Mouse (Mus musculus): Measurements from ENCODE around the gene Qk. TPM values are rescaled to one million over a fixed set of nuclear protein-coding genes. Genes with fewer than 3 reads are reported as not detected.

Gene Qk
- polyA plus RNA-seq, 1 experiment from 2014 or later = 71.8 TPM

DNA sequence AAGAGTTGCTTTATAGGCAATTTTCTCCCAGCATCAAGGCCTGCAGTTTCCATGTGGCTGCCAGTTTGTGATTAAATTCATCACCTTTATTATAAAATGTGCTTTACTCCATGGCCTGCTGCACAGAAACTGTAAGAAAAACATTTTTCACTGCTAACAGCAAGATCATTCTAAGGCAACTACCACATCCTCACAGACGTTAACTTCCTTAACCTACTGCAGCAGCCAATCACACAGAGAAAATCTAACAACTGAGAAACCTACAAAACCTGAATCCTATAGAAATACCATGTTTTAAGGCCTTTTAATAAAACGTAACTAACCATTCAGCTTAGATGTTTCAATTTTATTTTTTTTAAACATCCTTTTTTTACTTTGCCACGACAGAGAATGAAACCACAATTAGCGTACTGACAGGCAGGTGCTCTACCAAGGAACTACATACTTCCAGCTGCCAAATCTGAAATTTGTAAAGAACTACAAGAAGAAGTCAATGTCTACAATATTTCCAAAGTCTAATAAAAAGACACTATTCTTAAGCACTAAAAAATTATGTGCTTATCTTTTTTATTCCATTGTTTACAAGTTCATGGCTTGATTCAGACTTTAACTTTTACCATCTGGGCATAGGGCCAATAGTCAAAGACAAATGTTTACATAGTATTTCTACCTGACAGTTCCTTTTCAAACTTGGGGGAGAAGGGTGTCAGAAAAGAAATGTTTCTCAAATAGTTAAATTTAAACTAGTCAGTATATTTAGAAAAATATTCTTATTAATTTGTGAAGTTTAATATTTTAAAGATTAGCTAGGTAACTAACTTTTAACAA, 18.5 kb downstream of the Qk start:
- Histone ChIP-seq H3K9ac (ENCODE audit: low read length) (peak overlapping the region; percentile 22; the same call in 1 of the 2 replicates), H3K27ac (replicated peaks in 1 of 2; ENCODE audit: control insufficient read depth in 1 of 2, insufficient read depth in 1 of 2, low read depth in 2 of 2, low read length in 2 of 2) (no peak overlapping the region), H3K27me3 (ENCODE audit: control insufficient read depth, insufficient read depth, low read length) (no peaks in the 10 kb centered on the region), H3K36me3 (ENCODE audit: control insufficient read depth, insufficient read depth, low read length) (0 out of 2 replicates have a peak, but pooled peaks cover 3% of the 10 kb centered on the region), H3K4me1 (ENCODE audit: control insufficient read depth in 2 of 2, insufficient read depth in 2 of 2, low read length in 2 of 2) (peaks cover 2 to 29% of the 10 kb centered on the region in 2 experiments; a peak in 3 of 4 replicates), H3K4me3 (ENCODE audit: control insufficient read depth in 1 of 2, insufficient read depth in 1 of 2, low read depth in 1 of 2, low read length in 2 of 2) (no peak overlapping the region), H3K9me3 (ENCODE audit: control insufficient read depth, low read length) (no peaks in the 10 kb centered on the region), H3K4me2 (ENCODE audit: low read length) (peak overlapping the region; percentile 48)
- 36% methylated on average over 4 of the region's 4 CpGs for WGBS
- ATAC-seq (ENCODE audit: insufficient number of reproducible peaks, insufficient read depth, low FRiP score, low read depth) = no peak

DNA sequence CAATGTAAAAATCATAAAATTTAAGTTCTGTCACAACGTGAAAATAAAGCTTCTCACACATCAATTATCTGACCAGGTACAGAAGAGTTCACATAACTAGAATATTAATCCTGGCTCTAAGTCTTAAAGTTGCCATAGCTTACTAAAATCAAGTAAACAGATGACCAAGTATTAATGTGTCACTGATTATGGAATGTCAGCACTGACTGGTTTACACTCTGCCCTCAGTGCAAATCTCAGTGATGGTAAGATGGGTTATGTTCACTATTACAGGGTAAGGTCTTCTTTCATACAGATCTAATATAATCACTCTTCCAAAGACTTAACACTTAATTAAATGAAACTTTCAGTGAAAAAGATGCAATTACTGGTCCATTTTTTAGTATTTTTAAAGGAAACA, 20.3 kb downstream of the Qk start:
- peak overlapping the region; percentile 7; the same call in 1 of the 2 replicates for H3K4me2 ChIP-seq (ENCODE audit: low read length)
- H3K4me3 ChIP-seq (ENCODE audit: control insufficient read depth in 1 of 2, insufficient read depth in 1 of 2, low read depth in 1 of 2, low read length in 2 of 2) = no peak overlapping the region
- H3K9me3 ChIP-seq (ENCODE audit: control insufficient read depth, low read length) = no peaks in the 10 kb centered on the region
- H3K4me1 ChIP-seq (ENCODE audit: control insufficient read depth in 2 of 2, insufficient read depth in 2 of 2, low read length in 2 of 2) = peaks cover 2 to 29% of the 10 kb centered on the region in 2 experiments; a peak in 3 of 4 replicates
- no peak for ATAC-seq (ENCODE audit: insufficient number of reproducible peaks, insufficient read depth, low FRiP score, low read depth)
- 0 out of 2 replicates have a peak, but pooled peaks cover 3% of the 10 kb centered on the region for H3K36me3 ChIP-seq (ENCODE audit: control insufficient read depth, insufficient read depth, low read length)
- no peak overlapping the region for H3K27ac ChIP-seq (replicated peaks in 1 of 2; ENCODE audit: control insufficient read depth in 1 of 2, insufficient read depth in 1 of 2, low read depth in 2 of 2, low read length in 2 of 2)
- 44% methylated on average over 1 of the region's 1 CpGs for WGBS
- H3K27me3 ChIP-seq (ENCODE audit: control insufficient read depth, insufficient read depth, low read length) = no peaks in the 10 kb centered on the region
- H3K9ac ChIP-seq (ENCODE audit: low read length) = 0 out of 2 replicates have a peak overlapping the region, but pooled peaks have one; percentile 30

DNA sequence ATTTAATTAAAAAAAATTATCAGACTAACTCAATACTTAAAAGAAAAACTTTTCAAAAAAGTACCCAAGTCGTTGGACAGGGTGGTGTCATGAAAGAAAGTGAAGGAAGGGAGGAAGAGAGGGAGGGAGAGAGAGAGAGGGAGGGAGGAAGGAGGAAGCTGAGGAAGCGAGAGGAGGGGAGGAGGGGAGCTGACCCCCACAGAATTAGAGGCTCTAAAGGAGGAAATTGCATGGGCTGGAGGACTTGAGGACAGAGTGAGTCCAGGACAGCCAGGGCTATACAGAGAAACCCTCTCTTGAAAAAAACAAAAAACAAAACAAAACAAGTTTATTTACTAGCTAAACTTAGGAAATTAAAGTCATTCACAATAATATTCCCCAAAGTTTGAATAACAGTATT, 27.1 kb downstream of the Qk start:
- no peak overlapping the region for H3K4me2 ChIP-seq (ENCODE audit: low read length)
- no peaks in the 10 kb centered on the region for H3K36me3 ChIP-seq (ENCODE audit: control insufficient read depth, insufficient read depth, low read length)
- ATAC-seq (ENCODE audit: insufficient number of reproducible peaks, insufficient read depth, low FRiP score, low read depth) = no peak
- no peak overlapping the region for H3K27ac ChIP-seq (replicated peaks in 1 of 2; ENCODE audit: control insufficient read depth in 1 of 2, insufficient read depth in 1 of 2, low read depth in 2 of 2, low read length in 2 of 2)
- H3K4me3 ChIP-seq (ENCODE audit: control insufficient read depth in 1 of 2, insufficient read depth in 1 of 2, low read depth in 1 of 2, low read length in 2 of 2) = no peak overlapping the region
- no peaks in the 10 kb centered on the region for H3K9me3 ChIP-seq (ENCODE audit: control insufficient read depth, low read length)
- 36% methylated on average over 2 of the region's 2 CpGs for WGBS
- peaks cover 2 to 36% of the 10 kb centered on the region in 2 experiments; a peak in 2 of 4 replicates for H3K4me1 ChIP-seq (ENCODE audit: control insufficient read depth in 2 of 2, insufficient read depth in 2 of 2, low read length in 2 of 2)
- H3K27me3 ChIP-seq (ENCODE audit: control insufficient read depth, insufficient read depth, low read length) = no peaks in the 10 kb centered on the region
- no peak overlapping the region for H3K9ac ChIP-seq (ENCODE audit: low read length)

DNA sequence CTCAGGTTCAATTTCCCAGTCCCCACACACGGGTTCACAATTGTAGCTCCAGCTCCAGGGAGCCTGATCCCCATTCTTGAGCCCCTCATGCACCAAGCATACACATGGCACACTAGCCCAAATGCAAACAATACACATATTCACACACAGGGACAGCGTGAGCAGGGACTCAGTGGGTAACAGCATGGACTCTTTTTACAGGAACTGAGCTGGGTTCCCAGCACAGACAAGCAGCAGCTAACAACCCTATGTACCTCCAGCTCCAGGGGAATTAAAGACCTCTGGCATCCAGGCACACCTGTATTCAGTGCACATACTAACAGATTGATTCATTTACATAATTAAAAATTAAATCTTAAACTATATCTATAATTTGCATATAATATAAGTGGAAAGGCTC, 34.9 kb downstream of the Qk start:
- Histone ChIP-seq H3K4me2 (ENCODE audit: low read length) (peak overlapping the region; percentile 16; the same call in 1 of the 2 replicates), H3K4me3 (ENCODE audit: control insufficient read depth in 1 of 2, insufficient read depth in 1 of 2, low read depth in 1 of 2, low read length in 2 of 2) (no peak overlapping the region), H3K4me1 (ENCODE audit: control insufficient read depth in 2 of 2, insufficient read depth in 2 of 2, low read length in 2 of 2) (peaks cover 3 to 30% of the 10 kb centered on the region in 2 experiments; a peak in 2 of 4 replicates), H3K9me3 (ENCODE audit: control insufficient read depth, low read length) (no peaks in the 10 kb centered on the region), H3K27ac (replicated peaks in 1 of 2; ENCODE audit: control insufficient read depth in 1 of 2, insufficient read depth in 1 of 2, low read depth in 2 of 2, low read length in 2 of 2) (no peak overlapping the region), H3K9ac (ENCODE audit: low read length) (peak overlapping the region; percentile 13; the same call in 1 of the 2 replicates), H3K36me3 (ENCODE audit: control insufficient read depth, insufficient read depth, low read length) (peaks cover 26% of the 10 kb centered on the region), H3K27me3 (ENCODE audit: control insufficient read depth, insufficient read depth, low read length) (no peaks in the 10 kb centered on the region)
- WGBS = 53% methylated on average over 2 of the region's 2 CpGs
- ATAC-seq (ENCODE audit: insufficient number of reproducible peaks, insufficient read depth, low FRiP score, low read depth) = no peak

DNA sequence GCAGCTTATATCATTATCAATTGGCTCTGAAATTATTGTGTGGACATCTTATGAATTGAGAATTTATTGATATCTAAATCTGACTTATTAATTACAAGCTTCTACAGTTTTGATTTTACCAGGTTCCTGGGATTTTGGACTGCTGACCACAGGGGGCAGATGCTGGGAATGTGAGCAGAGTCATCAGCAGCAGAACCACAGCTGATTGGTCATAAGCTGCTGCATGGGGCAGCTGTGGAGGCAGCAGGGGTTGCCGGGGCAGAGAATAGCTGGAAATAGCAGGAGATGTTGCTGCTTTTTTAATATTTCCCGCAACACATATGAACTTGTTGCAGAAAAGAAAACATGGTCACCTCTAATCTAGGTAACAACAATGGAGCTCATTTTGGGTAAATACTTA, 40.1 kb downstream of the Qk start:
- Histone ChIP-seq H3K27me3 (ENCODE audit: control insufficient read depth, insufficient read depth, low read length) (no peaks in the 10 kb centered on the region), H3K9me3 (ENCODE audit: control insufficient read depth, low read length) (no peaks in the 10 kb centered on the region), H3K27ac (replicated peaks in 1 of 2; ENCODE audit: control insufficient read depth in 1 of 2, insufficient read depth in 1 of 2, low read depth in 2 of 2, low read length in 2 of 2) (no peak overlapping the region), H3K4me1 (ENCODE audit: control insufficient read depth in 2 of 2, insufficient read depth in 2 of 2, low read length in 2 of 2) (peaks cover 0 to 14% of the 10 kb centered on the region in 2 experiments; a peak in 2 of 4 replicates), H3K9ac (ENCODE audit: low read length) (no peak overlapping the region), H3K36me3 (ENCODE audit: control insufficient read depth, insufficient read depth, low read length) (peaks cover 51% of the 10 kb centered on the region), H3K4me2 (ENCODE audit: low read length) (no peak overlapping the region), H3K4me3 (ENCODE audit: control insufficient read depth in 1 of 2, insufficient read depth in 1 of 2, low read depth in 1 of 2, low read length in 2 of 2) (no peak overlapping the region)
- ATAC-seq (ENCODE audit: insufficient number of reproducible peaks, insufficient read depth, low FRiP score, low read depth) = no peak
- 56% methylated on average over 2 of the region's 2 CpGs for WGBS

DNA sequence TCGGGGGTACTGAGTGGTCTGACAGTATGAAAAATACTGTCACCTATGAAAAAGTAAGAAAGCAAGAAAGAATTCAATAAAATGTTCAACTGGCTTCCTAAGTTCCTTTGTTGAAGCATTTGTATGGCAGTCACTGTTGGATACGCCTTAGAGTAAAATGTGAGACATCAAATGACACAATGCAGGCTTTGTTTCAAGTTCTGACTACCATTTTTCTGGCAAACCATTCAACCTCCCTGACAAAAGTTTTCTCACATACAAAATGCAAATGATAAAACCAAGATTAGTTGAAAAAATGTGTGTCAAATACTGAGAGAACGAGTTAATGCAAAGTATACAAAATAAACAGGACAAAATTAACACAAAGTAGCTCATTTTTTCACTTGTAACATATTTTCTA, 50.1 kb downstream of the Qk start:
- no peak overlapping the region for H3K4me3 ChIP-seq (ENCODE audit: control insufficient read depth in 1 of 2, insufficient read depth in 1 of 2, low read depth in 1 of 2, low read length in 2 of 2)
- ATAC-seq (ENCODE audit: insufficient number of reproducible peaks, insufficient read depth, low FRiP score, low read depth) = no peak
- H3K27ac ChIP-seq (replicated peaks in 1 of 2; ENCODE audit: control insufficient read depth in 1 of 2, insufficient read depth in 1 of 2, low read depth in 2 of 2, low read length in 2 of 2) = no peak overlapping the region
- H3K36me3 ChIP-seq (ENCODE audit: control insufficient read depth, insufficient read depth, low read length) = peaks cover 30% of the 10 kb centered on the region
- no peaks in the 10 kb centered on the region for H3K9me3 ChIP-seq (ENCODE audit: control insufficient read depth, low read length)
- no peak overlapping the region for H3K4me2 ChIP-seq (ENCODE audit: low read length)
- peaks cover 0 to 19% of the 10 kb centered on the region in 2 experiments; a peak in 3 of 4 replicates for H3K4me1 ChIP-seq (ENCODE audit: control insufficient read depth in 2 of 2, insufficient read depth in 2 of 2, low read length in 2 of 2)
- 69% methylated on average over 3 of the region's 3 CpGs for WGBS
- H3K27me3 ChIP-seq (ENCODE audit: control insufficient read depth, insufficient read depth, low read length) = no peaks in the 10 kb centered on the region
- no peak overlapping the region for H3K9ac ChIP-seq (ENCODE audit: low read length)

DNA sequence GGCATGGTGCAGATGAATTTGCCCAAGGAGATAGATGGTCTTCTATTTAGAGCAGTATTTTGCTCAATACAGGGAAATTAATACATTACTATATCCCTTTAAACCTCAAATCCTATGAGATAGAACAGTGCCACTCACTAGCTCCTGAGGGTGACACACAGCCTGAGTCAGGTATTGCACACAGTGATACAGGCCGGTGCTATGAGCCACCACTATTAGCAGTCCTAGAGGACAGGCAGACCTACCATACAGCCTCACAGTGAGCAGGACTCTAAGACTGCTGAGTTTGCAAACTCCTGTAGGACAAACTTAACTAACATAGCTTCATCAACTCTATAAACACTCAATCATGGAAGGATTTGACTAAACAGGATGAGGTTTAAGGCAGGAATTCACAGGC, 51.2 kb downstream of the Qk start:
- H3K9me3 ChIP-seq (ENCODE audit: control insufficient read depth, low read length) = no peaks in the 10 kb centered on the region
- no peak overlapping the region for H3K27ac ChIP-seq (replicated peaks in 1 of 2; ENCODE audit: control insufficient read depth in 1 of 2, insufficient read depth in 1 of 2, low read depth in 2 of 2, low read length in 2 of 2)
- H3K4me1 ChIP-seq (ENCODE audit: control insufficient read depth in 2 of 2, insufficient read depth in 2 of 2, low read length in 2 of 2) = peaks cover 0 to 19% of the 10 kb centered on the region in 2 experiments; a peak in 3 of 4 replicates
- WGBS = 42% methylated on average over 1 of the region's 1 CpGs
- H3K27me3 ChIP-seq (ENCODE audit: control insufficient read depth, insufficient read depth, low read length) = no peaks in the 10 kb centered on the region
- no peak overlapping the region for H3K4me3 ChIP-seq (ENCODE audit: control insufficient read depth in 1 of 2, insufficient read depth in 1 of 2, low read depth in 1 of 2, low read length in 2 of 2)
- ATAC-seq (ENCODE audit: insufficient number of reproducible peaks, insufficient read depth, low FRiP score, low read depth) = peak; percentile 61; the same call in 1 of the 2 replicates
- H3K4me2 ChIP-seq (ENCODE audit: low read length) = no peak overlapping the region
- peaks cover 29% of the 10 kb centered on the region for H3K36me3 ChIP-seq (ENCODE audit: control insufficient read depth, insufficient read depth, low read length)
- no peak overlapping the region for H3K9ac ChIP-seq (ENCODE audit: low read length)

All from heart, embryonic 14.5 days (tissue).